ENCODE assay signal across 18 mouse cellular contexts in the genomic region with DNA sequence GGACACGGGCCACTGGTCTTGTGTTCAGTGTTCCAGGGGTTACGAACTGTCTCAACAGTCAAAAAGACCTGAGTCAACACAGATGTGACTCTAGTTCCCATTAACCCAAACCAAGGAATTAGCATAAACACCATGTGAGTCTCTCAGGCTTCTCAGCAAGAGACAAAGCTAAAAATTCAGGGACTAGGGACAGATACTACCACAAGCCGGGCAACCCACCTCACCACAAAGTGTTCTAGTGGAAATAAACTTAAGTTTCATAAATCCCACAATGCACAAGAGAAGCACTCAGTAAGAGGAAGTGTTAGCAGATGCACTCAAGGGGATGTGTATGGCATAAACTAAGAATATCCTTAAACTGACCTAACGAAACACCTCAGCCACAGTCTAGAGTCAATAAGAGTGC. TPM values are rescaled to one million over a fixed set of nuclear protein-coding genes. Genes with fewer than 3 reads are reported as not detected.
DNase-seq lines count a peak whose midpoint lies in the region; ATAC-seq and TF ChIP-seq lines count a peak whose summit lies in the region.
"Had no signal": no experiment of that assay in that cellular context is flagged by ENCODE, and none has a peak within 500 bp of the region (broad histone marks: within the 10 kb centered on the region; RNA-seq: fewer than 3 reads in every experiment).

No protein-coding gene starts in this region.

- TF ChIP-seq CTCF in bone marrow, adult 2 months (IDR thresholded peaks at IDR 0.05; ENCODE audit: control insufficient read depth, insufficient read depth, low read length) = no peak
- TF ChIP-seq CTCF in small intestine, adult 2 months (IDR thresholded peaks at IDR 0.05; ENCODE audit: extremely low read depth, insufficient read length, insufficient replicate concordance, low read depth, low read length) = no peak

- H3K27me3 ChIP-seq in small intestine, adult 2 months (ENCODE audit: control insufficient read depth, insufficient read depth, low read length) = no peaks in the 10 kb centered on the region
- H3K27me3 ChIP-seq: forebrain, embryonic 13.5 days; midbrain, embryonic 12.5 days had no signal

- peak; percentile 9 to 25 for DNase-seq in lung, adult 18-20 months
- DNase-seq in lung, postnatal 14 days = no peak
- DNase-seq in left cerebral cortex, adult 8-10 months (ENCODE audit: low spot score in 2 of 2) = no peak
- no peak for DNase-seq in kidney, adult 11 months
- DNase-seq: cerebellum, postnatal 36 days; gastrocnemius, adult 2 months; lung, embryonic 14.5 days had no signal

- peaks cover 6% of the 10 kb centered on the region for H3K4me1 ChIP-seq in bone marrow, adult 2 months (ENCODE audit: control insufficient read depth, insufficient read depth, low read length)
- no peaks in the 10 kb centered on the region for H3K4me1 ChIP-seq in small intestine, adult 2 months (ENCODE audit: control insufficient read depth, insufficient read depth, insufficient read length, low read length)
- H3K4me1 ChIP-seq: forebrain, embryonic 13.5 days; midbrain, embryonic 12.5 days had no signal

- H3K27ac ChIP-seq in bone marrow, adult 2 months (ENCODE audit: control insufficient read depth, insufficient read depth, low read depth, low read length, poor library complexity) = peak overlapping the region; percentile 84
- peak overlapping the region; percentile 65 for H3K27ac ChIP-seq in small intestine, adult 2 months (ENCODE audit: insufficient read depth, low read depth, low read length)
- H3K27ac ChIP-seq: forebrain, embryonic 13.5 days; kidney, postnatal 0 days; midbrain, embryonic 12.5 days had no signal

- peak; percentile 83 to 88 for ATAC-seq in hematopoietic stem cell, adult 5-6 weeks (replicated peaks in 1 of 2; ENCODE audit: insufficient read depth in 1 of 2, low FRiP score in 2 of 2, low TSS enrichment in 1 of 2, low read depth in 1 of 2, poor library complexity in 2 of 2, severe bottlenecking in 2 of 2)
- ATAC-seq: forebrain, embryonic 13.5 days had no signal

- H3K36me3 ChIP-seq in small intestine, adult 2 months (ENCODE audit: control insufficient read depth, insufficient read depth, low read length) = no peaks in the 10 kb centered on the region
- H3K36me3 ChIP-seq: midbrain, embryonic 12.5 days had no signal

- no peak for TF ChIP-seq POLR2A in bone marrow, adult 2 months (IDR thresholded peaks at IDR 0.05; ENCODE audit: borderline replicate concordance, control insufficient read depth, low read depth, low read length)
- TF ChIP-seq POLR2A in small intestine, adult 2 months (IDR thresholded peaks at IDR 0.05; ENCODE audit: low read depth, low read length) = no peak

- H3K4me3 ChIP-seq in bone marrow, adult 2 months (replicated peaks; ENCODE audit: control insufficient read depth, low read depth, low read length) = no peak overlapping the region
- no peak overlapping the region for H3K4me3 ChIP-seq in small intestine, adult 2 months (ENCODE audit: low read depth, low read length)
- H3K4me3 ChIP-seq: forebrain, embryonic 13.5 days; gastrocnemius, adult 2 months; midbrain, embryonic 12.5 days had no signal

- WGBS in bone marrow, adult 2 months = 6% methylated on average over 4 of the region's 4 CpGs
- 81% methylated on average over 4 of the region's 4 CpGs for WGBS in small intestine, adult 2 months

RNA-seq across cellular contexts. Expression of gene Pfpl, which starts 7.3 kb away (rescaled TPM):
- polyA plus RNA-seq in bone marrow, adult 2 months (2011; ENCODE audit: insufficient read depth, insufficient read length, low replicate concordance, missing spikeins) = not detected in 2 replicates
- not detected in 2 replicates for total RNA-seq in hematopoietic stem cell, adult 5-6 weeks (2017)
- not detected in 2 replicates for polyA plus RNA-seq in small intestine, adult 2 months (2012; rRNA removed)
- total RNA-seq in left cerebral cortex, adult 8-10 months (2022) = under 1 TPM in 1 of 4 experiments, not detected in 3; 0.09 TPM
- total RNA-seq: gastrocnemius, adult 2 months; heart, adult 8-10 months; heart, postnatal 25 days; layer of hippocampus, postnatal 10 days; left cerebral cortex, postnatal 25 days had no signal
- polyA plus RNA-seq: forebrain, embryonic 13.5 days; kidney, postnatal 0 days; lung, embryonic 14.5 days; midbrain, embryonic 12.5 days had no signal

RNA-seq across cellular contexts. Expression of gene Olfr1441, which starts 17.8 kb away (rescaled TPM):
- not detected in 2 replicates for polyA plus RNA-seq in bone marrow, adult 2 months (2011; ENCODE audit: insufficient read depth, insufficient read length, low replicate concordance, missing spikeins)
- total RNA-seq in hematopoietic stem cell, adult 5-6 weeks (2017) = not detected in 2 replicates
- polyA plus RNA-seq in small intestine, adult 2 months (2012; rRNA removed) = not detected in 2 replicates
- not detected for total RNA-seq in left cerebral cortex, adult 8-10 months (2022)
- total RNA-seq: gastrocnemius, adult 2 months; heart, adult 8-10 months; heart, postnatal 25 days; layer of hippocampus, postnatal 10 days; left cerebral cortex, postnatal 25 days had no signal
- polyA plus RNA-seq: forebrain, embryonic 13.5 days; kidney, postnatal 0 days; lung, embryonic 14.5 days; midbrain, embryonic 12.5 days; testis, adult 2 months had no signal

RNA-seq across cellular contexts. Expression of gene Mpeg1, which starts 25.6 kb away (rescaled TPM):
- polyA plus RNA-seq in bone marrow, adult 2 months (2011; ENCODE audit: insufficient read depth, insufficient read length, low replicate concordance, missing spikeins) = 20.5 and 54.7 TPM in 2 replicates
- 15.1 and 28.2 TPM in 2 replicates for total RNA-seq in hematopoietic stem cell, adult 5-6 weeks (2017)
- 2.7 and 3.5 TPM in 2 replicates for polyA plus RNA-seq in small intestine, adult 2 months (2012; rRNA removed)
- 10 to 100 TPM in 2 of 4 experiments, 1 to 10 TPM in 2; 9.2 to 86.4 (median 32.6) TPM for total RNA-seq in left cerebral cortex, adult 8-10 months (2022)

RNA-seq across cellular contexts. Expression of gene Olfr1440, which starts 47.9 kb away (rescaled TPM):
- polyA plus RNA-seq in bone marrow, adult 2 months (2011; ENCODE audit: insufficient read depth, insufficient read length, low replicate concordance, missing spikeins) = 0.70 and 1.5 TPM in 2 replicates
- total RNA-seq in hematopoietic stem cell, adult 5-6 weeks (2017) = not detected in 2 replicates
- not detected in 2 replicates for polyA plus RNA-seq in small intestine, adult 2 months (2012; rRNA removed)
- not detected for total RNA-seq in left cerebral cortex, adult 8-10 months (2022)
- total RNA-seq: gastrocnemius, adult 2 months; heart, adult 8-10 months; heart, postnatal 25 days; layer of hippocampus, postnatal 10 days; left cerebral cortex, postnatal 25 days had no signal
- polyA plus RNA-seq: forebrain, embryonic 13.5 days; kidney, postnatal 0 days; lung, embryonic 14.5 days; midbrain, embryonic 12.5 days; testis, adult 2 months had no signal

Comparison
In these comparisons a context has a peak if more than half of its experiments do, and no peak if none do; other contexts are left out.
1. DNase-seq: peak in lung, adult 18-20 months (2 of 2); none in lung, postnatal 14 days (single experiment), left cerebral cortex, adult 8-10 months (0 of 2) and kidney, adult 11 months (single experiment).